Mouse (Mus musculus): ENCODE measurements at regions not wholly inside any gene's neighbourhood (a gene's known extent, or its start where the extent isn't known, plus 50 kb on each side); places are given as distances from the start of the nearest gene placed in this dataset.
A peak's percentile ranks its signal among the peaks of the same experiment; 100 is the strongest.

GRCm38 (mm10) chr8:89210684-89211083 lies 166.7 kb upstream of the Sall1 start:
- no peaks in the 10 kb centered on the region for H3K9me3 ChIP-seq (ENCODE audit: low read length)
- H3K36me3 ChIP-seq (ENCODE audit: insufficient read depth), result no peaks in the 10 kb centered on the region
- no peak overlapping the region for H3K4me3 ChIP-seq (ENCODE audit: low read depth, low read length)
- no peak overlapping the region for H3K27ac ChIP-seq (ENCODE audit: low read depth, low read length)
- no peak overlapping the region for H3K4me2 ChIP-seq (ENCODE audit: low read depth)
- no peak for TF ChIP-seq CTCF (IDR thresholded peaks at IDR 0.05; ENCODE audit: low read depth)
- no peaks in the 10 kb centered on the region for H3K4me1 ChIP-seq (ENCODE audit: insufficient read depth)
- no peak overlapping the region for H3K9ac ChIP-seq
- H3K27me3 ChIP-seq (ENCODE audit: insufficient read depth, low read length), result no peaks in the 10 kb centered on the region
- ATAC-seq (no peak), DNase-seq (no peak)
- WGBS, result 72% methylated on average over 1 of the region's 1 CpGs

DNA sequence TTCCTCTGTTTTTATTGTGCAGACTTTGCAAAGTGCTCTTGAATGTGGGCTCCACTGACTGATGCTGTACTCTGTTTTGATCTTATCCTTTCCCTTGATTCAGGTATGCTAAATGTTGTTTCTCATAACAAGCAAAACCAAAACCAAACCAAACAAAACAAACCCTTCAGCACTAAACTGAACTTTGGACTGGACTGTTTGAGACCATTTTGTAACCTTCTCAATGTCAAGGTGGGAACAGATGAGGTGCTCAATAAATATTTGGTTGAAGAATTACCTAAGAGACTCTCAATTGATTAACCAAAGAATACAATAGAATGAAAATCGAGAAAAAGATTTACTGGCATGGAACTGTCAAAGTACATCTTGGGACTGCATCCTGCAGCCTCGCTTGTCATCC lies 163.9 kb upstream of the Sall1 start:
- no peak overlapping the region for H3K4me2 ChIP-seq (ENCODE audit: low read depth)
- no peak overlapping the region for H3K4me3 ChIP-seq (ENCODE audit: low read depth, low read length)
- no peaks in the 10 kb centered on the region for H3K36me3 ChIP-seq (ENCODE audit: insufficient read depth)
- H3K9me3 ChIP-seq (ENCODE audit: low read length), result no peaks in the 10 kb centered on the region
- H3K27me3 ChIP-seq (ENCODE audit: insufficient read depth, low read length), result no peaks in the 10 kb centered on the region
- 80% methylated on average over 2 of the region's 2 CpGs for WGBS
- H3K27ac ChIP-seq (ENCODE audit: low read depth, low read length), result no peak overlapping the region
- no peak for TF ChIP-seq CTCF (IDR thresholded peaks at IDR 0.05; ENCODE audit: low read depth)
- no peak overlapping the region for H3K9ac ChIP-seq
- no peak for ATAC-seq
- no peak for DNase-seq
- H3K4me1 ChIP-seq (ENCODE audit: insufficient read depth), result no peaks in the 10 kb centered on the region

GRCm38 (mm10) chr8:89202484-89203096 lies 158.6 kb upstream of the Sall1 start:
- Histone ChIP-seq H3K27me3 (ENCODE audit: insufficient read depth, low read length) (no peaks in the 10 kb centered on the region), H3K4me1 (ENCODE audit: insufficient read depth) (no peaks in the 10 kb centered on the region), H3K36me3 (ENCODE audit: insufficient read depth) (no peaks in the 10 kb centered on the region), H3K27ac (ENCODE audit: low read depth, low read length) (no peak overlapping the region), H3K4me3 (ENCODE audit: low read depth, low read length) (no peak overlapping the region), H3K4me2 (ENCODE audit: low read depth) (no peak overlapping the region), H3K9me3 (ENCODE audit: low read length) (no peaks in the 10 kb centered on the region), H3K9ac (no peak overlapping the region)
- ATAC-seq (no peak), DNase-seq (no peak)
- WGBS, result 39% methylated on average over 5 of the region's 5 CpGs
- TF ChIP-seq CTCF (IDR thresholded peaks at IDR 0.05; ENCODE audit: low read depth), result no peak

DNA sequence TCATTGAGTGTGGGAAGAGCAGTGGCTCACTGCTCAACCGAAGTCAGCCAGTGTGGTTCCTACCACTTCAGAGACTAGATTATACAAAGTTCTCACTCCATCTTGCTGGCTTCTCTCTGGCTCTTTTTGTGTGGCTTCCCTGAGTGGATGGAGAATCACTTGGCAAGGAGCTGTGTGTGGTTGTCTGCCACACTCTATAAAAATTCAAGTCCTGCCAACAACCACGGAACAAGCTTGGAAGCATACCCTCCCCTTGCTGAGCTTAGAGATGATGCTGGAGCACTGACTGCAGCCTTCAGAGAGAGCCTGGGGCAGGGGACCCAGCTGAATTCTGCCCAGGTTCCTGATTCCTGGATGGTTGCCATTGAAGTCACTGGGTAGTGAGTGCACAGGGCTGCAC lies 156.3 kb upstream of the Sall1 start:
- H3K27ac ChIP-seq (ENCODE audit: low read depth, low read length), result no peak overlapping the region
- no peak overlapping the region for H3K4me3 ChIP-seq (ENCODE audit: low read depth, low read length)
- H3K9ac ChIP-seq, result no peak overlapping the region
- no peak for TF ChIP-seq CTCF (IDR thresholded peaks at IDR 0.05; ENCODE audit: low read depth)
- no peaks in the 10 kb centered on the region for H3K27me3 ChIP-seq (ENCODE audit: insufficient read depth, low read length)
- H3K9me3 ChIP-seq (ENCODE audit: low read length), result no peaks in the 10 kb centered on the region
- WGBS, result 48% methylated on average over 2 of the region's 2 CpGs
- H3K4me2 ChIP-seq (ENCODE audit: low read depth), result no peak overlapping the region
- H3K36me3 ChIP-seq (ENCODE audit: insufficient read depth), result no peaks in the 10 kb centered on the region
- ATAC-seq (peak; percentile 60; the same call in 1 of the 2 replicates), DNase-seq (peak; percentile 55)
- no peaks in the 10 kb centered on the region for H3K4me1 ChIP-seq (ENCODE audit: insufficient read depth)

DNA sequence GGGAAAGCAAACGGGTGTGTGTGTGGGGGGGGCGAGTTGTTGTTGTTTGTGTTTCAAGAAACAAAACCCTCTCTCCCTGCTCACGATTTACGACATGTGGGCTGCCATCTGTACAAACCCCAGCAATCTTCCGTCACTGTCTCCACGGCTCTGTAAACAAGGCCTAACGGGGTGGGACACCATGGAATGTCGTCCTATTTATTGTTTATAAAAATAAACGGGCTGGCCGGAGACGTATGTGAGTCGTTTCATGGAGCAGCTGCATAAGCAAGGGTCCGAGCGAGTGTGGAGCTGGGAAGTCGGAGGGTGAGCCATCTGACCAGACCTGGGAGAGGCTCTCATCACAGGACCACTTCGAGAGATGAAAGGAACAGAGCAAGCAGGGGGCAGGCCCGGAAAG lies 141.4 kb upstream of the Sall1 start:
- no peak for DNase-seq
- Histone ChIP-seq H3K27ac (ENCODE audit: low read depth, low read length) (no peak overlapping the region), H3K4me2 (ENCODE audit: low read depth) (no peak overlapping the region)

GRCm38 (mm10) chr8:89175631-89176030 lies 131.7 kb upstream of the Sall1 start:
- Histone ChIP-seq H3K9me3 (ENCODE audit: low read length) (no peaks in the 10 kb centered on the region), H3K27ac (ENCODE audit: low read depth, low read length) (no peak overlapping the region), H3K4me2 (ENCODE audit: low read depth) (no peak overlapping the region), H3K4me3 (ENCODE audit: low read depth, low read length) (no peak overlapping the region), H3K9ac (no peak overlapping the region), H3K36me3 (ENCODE audit: insufficient read depth) (no peaks in the 10 kb centered on the region), H3K4me1 (ENCODE audit: insufficient read depth) (no peaks in the 10 kb centered on the region), H3K27me3 (ENCODE audit: insufficient read depth, low read length) (no peaks in the 10 kb centered on the region)
- peak; percentile 17 for DNase-seq
- no peak for TF ChIP-seq CTCF (IDR thresholded peaks at IDR 0.05; ENCODE audit: low read depth)
- 61% methylated on average over 7 of the region's 7 CpGs for WGBS
- no peak for ATAC-seq

More for the DNA sequence above, 141.4 kb upstream of the Sall1 start:
- no peaks in the 10 kb centered on the region for H3K4me1 ChIP-seq (ENCODE audit: insufficient read depth)
- H3K4me3 ChIP-seq (ENCODE audit: low read depth, low read length), result no peak overlapping the region
- no peaks in the 10 kb centered on the region for H3K36me3 ChIP-seq (ENCODE audit: insufficient read depth)
- no peak for TF ChIP-seq CTCF (IDR thresholded peaks at IDR 0.05; ENCODE audit: low read depth)
- no peaks in the 10 kb centered on the region for H3K9me3 ChIP-seq (ENCODE audit: low read length)
- 64% methylated on average over 17 of the region's 17 CpGs for WGBS
- H3K9ac ChIP-seq, result no peak overlapping the region
- H3K27me3 ChIP-seq (ENCODE audit: insufficient read depth, low read length), result no peaks in the 10 kb centered on the region
- no peak for ATAC-seq

GRCm38 (mm10) chr8:89171561-89171960 lies 127.6 kb upstream of the Sall1 start:
- Histone ChIP-seq H3K9ac (no peak overlapping the region), H3K27me3 (ENCODE audit: insufficient read depth, low read length) (no peaks in the 10 kb centered on the region), H3K36me3 (ENCODE audit: insufficient read depth) (no peaks in the 10 kb centered on the region), H3K4me3 (ENCODE audit: low read depth, low read length) (no peak overlapping the region), H3K27ac (ENCODE audit: low read depth, low read length) (no peak overlapping the region), H3K4me1 (ENCODE audit: insufficient read depth) (no peaks in the 10 kb centered on the region), H3K9me3 (ENCODE audit: low read length) (no peaks in the 10 kb centered on the region), H3K4me2 (ENCODE audit: low read depth) (no peak overlapping the region)
- ATAC-seq (no peak), DNase-seq (no peak)
- 88% methylated on average over 5 of the region's 5 CpGs for WGBS
- no peak for TF ChIP-seq CTCF (IDR thresholded peaks at IDR 0.05; ENCODE audit: low read depth)

Measured in forebrain, postnatal 0 days (tissue).